8 mouse cellular contexts compared by ENCODE assay signal in genomic region chr19:46056947-46057607, GRCm38 (mm10). TPM values are rescaled to one million over a fixed set of nuclear protein-coding genes. Genes with fewer than 3 reads are reported as not detected.
DNase-seq lines count a peak whose midpoint lies in the region; ATAC-seq and TF ChIP-seq lines count a peak whose summit lies in the region.

No protein-coding gene starts in this region.

- 0 out of 2 replicates have a peak, but pooled peaks cover 6% of the 10 kb centered on the region for H3K4me1 ChIP-seq in hindbrain, postnatal 0 days (ENCODE audit: insufficient read depth, low read length)

- under 1% methylated on average over 41 of the region's 42 CpGs for WGBS in hindbrain, postnatal 0 days

- H3K27me3 ChIP-seq in hindbrain, postnatal 0 days (ENCODE audit: insufficient read depth, low read length): no peaks in the 10 kb centered on the region

- intact Hi-C loops in gastrocnemius, adult 2 months (cut with DNase I): no loop called here
- intact Hi-C loops in left cerebral cortex, postnatal 36 days (cut with DNase I): no loop called here

- peak overlapping the region; percentile 98 for H3K27ac ChIP-seq in gastrocnemius, adult 2 months
- peak overlapping the region; percentile 83 for H3K27ac ChIP-seq in hindbrain, postnatal 0 days

- H3K9me3 ChIP-seq in hindbrain, postnatal 0 days (ENCODE audit: low read length): no peaks in the 10 kb centered on the region

- peak; percentile 23 for TF ChIP-seq CTCF in gastrocnemius, adult 2 months (IDR thresholded peaks at IDR 0.05)
- peak; percentile 43; the same call in 1 of the 2 replicates for TF ChIP-seq CTCF in hindbrain, postnatal 0 days (IDR thresholded peaks at IDR 0.05; ENCODE audit: low read depth)

- peak overlapping the region; percentile 77 for H3K4me3 ChIP-seq in gastrocnemius, adult 2 months
- peak overlapping the region; percentile 80 for H3K4me3 ChIP-seq in hindbrain, postnatal 0 days (ENCODE audit: low read length)

- no peaks in the 10 kb centered on the region; the same call in 1 of the 2 replicates for H3K36me3 ChIP-seq in hindbrain, postnatal 0 days (ENCODE audit: insufficient read depth, low read length)

- H3K9ac ChIP-seq in hindbrain, postnatal 0 days (replicated peaks; ENCODE audit: low read length): peak overlapping the region; percentile 70

- peak; percentile 69 for ATAC-seq in hindbrain, postnatal 0 days
- ATAC-seq in megakaryocyte-erythroid progenitor cell, adult 5-6 weeks (replicated peaks; ENCODE audit: low FRiP score, low TSS enrichment, poor library complexity, severe bottlenecking): peak; percentile 58

- peak overlapping the region; percentile 86 for H3K4me2 ChIP-seq in hindbrain, postnatal 0 days (ENCODE audit: low read depth, low read length)

- peak; percentile 82 for DNase-seq in adipocyte (ENCODE audit: low spot score)
- DNase-seq in cerebellum, postnatal 36 days: peak; percentile 51 to 67
- DNase-seq in gastrocnemius, adult 2 months: peak; percentile 91
- DNase-seq in hindbrain, postnatal 0 days (ENCODE audit: low spot score): peak; percentile 87
- peak; percentile 74 to 79 for DNase-seq in left cerebral cortex, postnatal 36 days (ENCODE audit: low spot score in 2 of 2)
- peak; percentile 79 for DNase-seq in right cerebral cortex, postnatal 4 days
- peak; percentile 91 for DNase-seq in yolk sac, embryonic 10.5 days (ENCODE audit: low spot score)

RNA-seq across cellular contexts. Expression of gene Ldb1, which starts 12.1 kb away (rescaled TPM):
- total RNA-seq in gastrocnemius, adult 2 months (2021): 10 to 100 TPM; 17.8 to 19.5 TPM
- 139 and 140 TPM in 2 replicates for total RNA-seq in hindbrain, postnatal 0 days (2014; rRNA removed)
- polyA plus RNA-seq in hindbrain, postnatal 0 days (2015; fragmentation: Nextera tagmentation; extraction: Ambion mirVana): 76.8 and 83.0 TPM in 2 replicates
- 100 to 1,000 TPM; 108 to 118 TPM for total RNA-seq in left cerebral cortex, postnatal 36 days (2021)
- 370 and 401 TPM in 2 replicates for total RNA-seq in megakaryocyte-erythroid progenitor cell, adult 5-6 weeks (2014; fragmentation: Nextera tagmentation)
- total RNA-seq in megakaryocyte-erythroid progenitor cell, adult 5-6 weeks (2017): 268 and 296 TPM in 2 replicates

RNA-seq across cellular contexts. Expression of gene Pprc1, which starts 12.4 kb away (rescaled TPM):
- total RNA-seq in gastrocnemius, adult 2 months (2021): 10 to 100 TPM; 15.0 to 24.0 TPM
- total RNA-seq in hindbrain, postnatal 0 days (2014; rRNA removed): 9.3 and 25.0 TPM in 2 replicates
- polyA plus RNA-seq in hindbrain, postnatal 0 days (2015; fragmentation: Nextera tagmentation; extraction: Ambion mirVana): 7.9 and 9.0 TPM in 2 replicates
- 10 to 100 TPM; 20.5 to 25.5 TPM for total RNA-seq in left cerebral cortex, postnatal 36 days (2021)
- 139 and 168 TPM in 2 replicates for total RNA-seq in megakaryocyte-erythroid progenitor cell, adult 5-6 weeks (2014; fragmentation: Nextera tagmentation)
- 21.3 and 28.9 TPM in 2 replicates for total RNA-seq in megakaryocyte-erythroid progenitor cell, adult 5-6 weeks (2017)

RNA-seq across cellular contexts. Expression of gene Nolc1, which starts 18.6 kb away (rescaled TPM):
- total RNA-seq in gastrocnemius, adult 2 months (2021): 10 to 100 TPM; 22.4 to 22.5 TPM
- 24.1 and 26.9 TPM in 2 replicates for total RNA-seq in hindbrain, postnatal 0 days (2014; rRNA removed)
- polyA plus RNA-seq in hindbrain, postnatal 0 days (2015; fragmentation: Nextera tagmentation; extraction: Ambion mirVana): 57.7 and 61.6 TPM in 2 replicates
- total RNA-seq in left cerebral cortex, postnatal 36 days (2021): 10 to 100 TPM; 42.5 to 44.1 TPM
- total RNA-seq in megakaryocyte-erythroid progenitor cell, adult 5-6 weeks (2014; fragmentation: Nextera tagmentation): 170 and 201 TPM in 2 replicates
- 271 and 318 TPM in 2 replicates for total RNA-seq in megakaryocyte-erythroid progenitor cell, adult 5-6 weeks (2017)

RNA-seq across cellular contexts. Expression of gene Hps6, which starts 53.8 kb away (rescaled TPM):
- 1 to 10 TPM; 3.4 to 3.9 TPM for total RNA-seq in gastrocnemius, adult 2 months (2021)
- total RNA-seq in hindbrain, postnatal 0 days (2014; rRNA removed): 10.6 and 13.1 TPM in 2 replicates
- polyA plus RNA-seq in hindbrain, postnatal 0 days (2015; fragmentation: Nextera tagmentation; extraction: Ambion mirVana): 4.7 TPM in 2 replicates
- 1 to 10 TPM; 5.9 to 7.1 TPM for total RNA-seq in left cerebral cortex, postnatal 36 days (2021)
- total RNA-seq in megakaryocyte-erythroid progenitor cell, adult 5-6 weeks (2014; fragmentation: Nextera tagmentation): 0.55 and 2.1 TPM in 2 replicates
- total RNA-seq in megakaryocyte-erythroid progenitor cell, adult 5-6 weeks (2017): 2.0 and 3.8 TPM in 2 replicates

RNA-seq across cellular contexts. Expression of gene Armh3, which starts 58.8 kb away (rescaled TPM):
- 10 to 100 TPM; 13.6 to 14.7 TPM for total RNA-seq in gastrocnemius, adult 2 months (2021)
- 17.5 and 19.1 TPM in 2 replicates for total RNA-seq in hindbrain, postnatal 0 days (2014; rRNA removed)
- 15.0 and 16.5 TPM in 2 replicates for polyA plus RNA-seq in hindbrain, postnatal 0 days (2015; fragmentation: Nextera tagmentation; extraction: Ambion mirVana)
- 10 to 100 TPM; 20.1 to 20.2 TPM for total RNA-seq in left cerebral cortex, postnatal 36 days (2021)
- total RNA-seq in megakaryocyte-erythroid progenitor cell, adult 5-6 weeks (2014; fragmentation: Nextera tagmentation): 5.6 and 10.5 TPM in 2 replicates
- total RNA-seq in megakaryocyte-erythroid progenitor cell, adult 5-6 weeks (2017): 4.6 and 8.2 TPM in 2 replicates

Comparison
In these comparisons a context has a peak if more than half of its experiments do, and no peak if none do; other contexts are left out.
1. Peak in every context shown above with its lines: DNase-seq, ATAC-seq, H3K4me3 ChIP-seq and H3K27ac ChIP-seq.